Mouse (Mus musculus): ENCODE results near the gene Setd1a. TPM values are rescaled to one million over a fixed set of nuclear protein-coding genes. Genes with fewer than 3 reads are reported as not detected.
A peak's percentile ranks its signal among the peaks of the same experiment; 100 is the strongest.
"Not testable (repeated sequence)": the region's sequence is repeated elsewhere in the genome, so short reads cannot be mapped to it uniquely, and the experiment has no call there.

The Setd1a gene
- polyA plus RNA-seq, 1 experiment: 51.7 TPM

DNA sequence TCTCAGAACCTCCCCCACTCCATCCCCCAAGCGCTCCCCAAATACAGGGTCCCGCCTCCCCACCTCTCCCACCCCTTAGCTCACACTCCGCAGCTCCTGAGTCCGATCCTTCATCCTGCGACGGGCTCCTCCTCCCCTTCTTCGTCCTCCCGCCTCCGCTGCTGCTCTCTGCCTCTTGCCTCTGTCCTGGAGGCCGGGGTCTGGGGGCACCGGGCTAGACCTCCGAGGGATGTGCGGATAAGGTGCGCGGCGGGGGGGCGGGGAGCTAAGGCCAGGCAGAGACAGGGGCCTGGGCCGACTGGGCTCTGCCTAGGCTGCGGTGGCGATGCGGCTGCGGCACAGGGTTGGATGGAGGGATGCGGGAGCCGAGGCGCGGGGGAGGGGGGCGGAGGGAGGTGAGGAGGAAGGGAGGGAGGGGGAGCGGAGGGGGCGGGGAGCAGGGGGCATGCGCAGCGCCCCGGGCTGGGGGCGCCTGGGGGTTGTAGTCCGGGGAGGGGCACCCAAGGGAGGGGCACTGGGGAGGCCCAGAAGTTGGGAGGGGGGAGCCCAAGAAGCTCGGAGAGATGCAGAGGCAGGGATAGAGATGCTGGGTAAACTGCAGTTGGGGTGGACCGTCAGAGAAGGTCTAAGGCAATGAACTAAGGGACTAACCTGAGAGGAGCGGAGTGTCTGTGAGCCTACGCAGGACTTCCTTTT is 47.9 kb downstream of the Setd1a start, which contains the start of the genes Stx4a and Stx1b:
TSS of gene Stx4a (plus strand) at position 119 of the 696 bp plus-strand sequence.
TSS of gene Stx1b (minus strand) at position 374 of the 696 bp plus-strand sequence.
- no peaks in the 10 kb centered on the region for H3K27me3 ChIP-seq (ENCODE audit: control insufficient read depth, insufficient read depth, low read length, poor library complexity, severe bottlenecking)
- TF ChIP-seq CTCF (IDR thresholded peaks at IDR 0.05; ENCODE audit: low read depth, low read length) (no peak), EP300 (IDR thresholded peaks at IDR 0.05; ENCODE audit: insufficient read depth, low read depth, low read length) (no peak), POLR2A (IDR thresholded peaks at IDR 0.05; ENCODE audit: insufficient read depth, low read length) (no peak)
- H3K9ac ChIP-seq (ENCODE audit: low read depth, poor library complexity, severe bottlenecking): peak within 1 kb of the TSS; percentile 61
- peaks cover 2% of the 10 kb centered on the region for H3K4me1 ChIP-seq (ENCODE audit: control insufficient read depth, insufficient read depth, low read length)
- no peaks in the 10 kb centered on the region for H3K36me3 ChIP-seq (ENCODE audit: control insufficient read depth, insufficient read depth, low read length, poor library complexity, severe bottlenecking)
- no peak within 1 kb of the TSS for H3K27ac ChIP-seq (ENCODE audit: insufficient read depth, low read length)
- H3K9me3 ChIP-seq (replicated peaks; ENCODE audit: control insufficient read depth, insufficient read depth, low read length, poor library complexity, severe bottlenecking): no peaks in the 10 kb centered on the region
- H3K4me3 ChIP-seq (ENCODE audit: low read depth, low read length): peak within 1 kb of the TSS; percentile 78

DNA sequence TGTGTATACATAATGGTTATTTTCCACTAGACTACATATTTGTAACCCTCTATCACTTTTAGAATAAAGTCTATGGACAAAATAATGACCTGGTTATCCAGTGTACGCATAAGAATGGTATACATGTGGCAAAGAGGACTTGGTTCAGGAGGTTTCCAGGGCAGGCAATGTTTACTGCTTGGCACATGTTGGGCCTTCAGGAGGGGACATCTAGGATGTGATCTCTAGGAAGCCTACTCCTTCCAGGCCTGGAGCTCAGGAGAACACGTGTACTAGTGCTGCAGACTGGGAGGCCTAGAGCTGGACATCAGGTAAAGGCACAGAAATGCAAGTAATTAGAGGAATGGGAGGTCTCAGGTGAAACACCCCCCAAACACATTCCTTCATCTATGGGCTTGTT is 59.1 kb downstream of the Setd1a start:
- Histone ChIP-seq H3K9me3 (replicated peaks; ENCODE audit: control insufficient read depth, insufficient read depth, low read length, poor library complexity, severe bottlenecking) (no peaks in the 10 kb centered on the region), H3K27me3 (ENCODE audit: control insufficient read depth, insufficient read depth, low read length, poor library complexity, severe bottlenecking) (no peaks in the 10 kb centered on the region)
- TF ChIP-seq EP300 (IDR thresholded peaks at IDR 0.05; ENCODE audit: insufficient read depth, low read depth, low read length): no peak
- TF ChIP-seq CTCF (IDR thresholded peaks at IDR 0.05; ENCODE audit: low read depth, low read length): no peak
- no peak for TF ChIP-seq POLR2A (IDR thresholded peaks at IDR 0.05; ENCODE audit: insufficient read depth, low read length)

DNA sequence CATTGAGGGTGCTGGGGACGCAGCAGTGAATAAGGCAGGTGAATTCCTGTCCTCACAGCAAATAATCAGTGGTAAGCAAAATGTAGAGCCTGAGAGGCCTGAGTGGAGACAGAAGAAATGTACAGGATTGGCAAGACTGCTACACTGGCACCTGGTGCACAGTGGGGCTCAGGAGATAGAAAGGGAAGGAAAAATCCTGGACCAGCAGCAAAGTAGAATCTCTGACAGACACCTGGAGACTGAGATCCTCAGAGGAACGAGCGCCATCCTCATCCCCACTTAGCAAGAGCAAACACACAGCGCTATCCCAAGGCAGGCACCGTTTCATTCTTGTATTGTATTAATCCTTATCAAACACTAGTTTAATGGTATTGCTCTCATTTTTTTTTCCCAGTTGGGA is 61.0 kb downstream of the Setd1a start:
- no peak overlapping the region for H3K27ac ChIP-seq (ENCODE audit: insufficient read depth, low read length)

More for the DNA sequence above, 59.1 kb downstream of the Setd1a start:
- Histone ChIP-seq H3K4me3 (ENCODE audit: low read depth, low read length) (no peak overlapping the region), H3K4me1 (ENCODE audit: control insufficient read depth, insufficient read depth, low read length) (no peaks in the 10 kb centered on the region), H3K36me3 (ENCODE audit: control insufficient read depth, insufficient read depth, low read length, poor library complexity, severe bottlenecking) (no peaks in the 10 kb centered on the region), H3K9ac (ENCODE audit: low read depth, poor library complexity, severe bottlenecking) (no peak overlapping the region), H3K27ac (ENCODE audit: insufficient read depth, low read length) (no peak overlapping the region)

GRCm38 (mm10) chr7:127837878-127838277 is 61.4 kb downstream of the Setd1a start:
- H3K4me1 ChIP-seq (ENCODE audit: control insufficient read depth, insufficient read depth, low read length); H3K9ac ChIP-seq (ENCODE audit: low read depth, poor library complexity, severe bottlenecking); H3K27ac ChIP-seq (ENCODE audit: insufficient read depth, low read length); H3K36me3 ChIP-seq (ENCODE audit: control insufficient read depth, insufficient read depth, low read length, poor library complexity, severe bottlenecking); H3K27me3 ChIP-seq (ENCODE audit: control insufficient read depth, insufficient read depth, low read length, poor library complexity, severe bottlenecking); H3K4me3 ChIP-seq (ENCODE audit: low read depth, low read length); H3K9me3 ChIP-seq (replicated peaks; ENCODE audit: control insufficient read depth, insufficient read depth, low read length, poor library complexity, severe bottlenecking): not testable (repeated sequence)

More for the DNA sequence above, 61.0 kb downstream of the Setd1a start:
- no peak for TF ChIP-seq EP300 (IDR thresholded peaks at IDR 0.05; ENCODE audit: insufficient read depth, low read depth, low read length)
- no peak for TF ChIP-seq CTCF (IDR thresholded peaks at IDR 0.05; ENCODE audit: low read depth, low read length)
- no peak for TF ChIP-seq POLR2A (IDR thresholded peaks at IDR 0.05; ENCODE audit: insufficient read depth, low read length)
- Histone ChIP-seq H3K9me3 (replicated peaks; ENCODE audit: control insufficient read depth, insufficient read depth, low read length, poor library complexity, severe bottlenecking) (no peaks in the 10 kb centered on the region), H3K4me1 (ENCODE audit: control insufficient read depth, insufficient read depth, low read length) (no peaks in the 10 kb centered on the region), H3K36me3 (ENCODE audit: control insufficient read depth, insufficient read depth, low read length, poor library complexity, severe bottlenecking) (no peaks in the 10 kb centered on the region), H3K4me3 (ENCODE audit: low read depth, low read length) (no peak overlapping the region), H3K9ac (ENCODE audit: low read depth, poor library complexity, severe bottlenecking) (no peak overlapping the region), H3K27me3 (ENCODE audit: control insufficient read depth, insufficient read depth, low read length, poor library complexity, severe bottlenecking) (no peaks in the 10 kb centered on the region)

- not testable (repeated sequence) for H3K9ac ChIP-seq (ENCODE audit: low read depth, poor library complexity, severe bottlenecking); H3K36me3 ChIP-seq (ENCODE audit: control insufficient read depth, insufficient read depth, low read length, poor library complexity, severe bottlenecking); H3K27me3 ChIP-seq (ENCODE audit: control insufficient read depth, insufficient read depth, low read length, poor library complexity, severe bottlenecking); H3K27ac ChIP-seq (ENCODE audit: insufficient read depth, low read length); H3K4me3 ChIP-seq (ENCODE audit: low read depth, low read length); H3K4me1 ChIP-seq (ENCODE audit: control insufficient read depth, insufficient read depth, low read length); H3K9me3 ChIP-seq (replicated peaks; ENCODE audit: control insufficient read depth, insufficient read depth, low read length, poor library complexity, severe bottlenecking)
Measured at GRCm38 (mm10) chr7:127840031-127840430, 63.6 kb downstream of the Setd1a start.

DNA sequence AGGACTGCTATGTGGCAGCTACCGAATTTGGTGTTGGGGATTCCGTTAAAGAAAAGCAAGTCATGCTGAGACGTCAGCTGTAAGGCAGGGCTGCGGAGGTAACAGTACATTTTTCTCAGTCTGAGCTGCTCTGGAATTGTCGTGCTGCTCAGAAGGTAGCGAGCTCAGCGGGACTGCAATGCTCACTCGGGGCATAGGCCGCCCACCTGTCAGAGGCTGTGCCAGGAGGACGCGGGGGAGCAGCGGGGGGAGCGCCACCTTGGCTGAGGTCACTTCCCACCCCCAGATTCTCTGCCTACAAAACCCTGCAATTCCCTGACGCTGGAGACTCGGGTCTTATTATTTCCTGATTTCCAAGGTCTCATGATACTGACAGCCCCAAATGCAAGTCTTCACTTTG is 64.4 kb downstream of the Setd1a start:
- TF ChIP-seq CTCF (IDR thresholded peaks at IDR 0.05; ENCODE audit: low read depth, low read length): no peak
- TF ChIP-seq EP300 (IDR thresholded peaks at IDR 0.05; ENCODE audit: insufficient read depth, low read depth, low read length): no peak
- no peak for TF ChIP-seq POLR2A (IDR thresholded peaks at IDR 0.05; ENCODE audit: insufficient read depth, low read length)

More for the DNA sequence above, 64.4 kb downstream of the Setd1a start:
- H3K9me3 ChIP-seq (replicated peaks; ENCODE audit: control insufficient read depth, insufficient read depth, low read length, poor library complexity, severe bottlenecking): no peaks in the 10 kb centered on the region
- peak overlapping the region; percentile 63 for H3K4me3 ChIP-seq (ENCODE audit: low read depth, low read length)
- no peaks in the 10 kb centered on the region for H3K4me1 ChIP-seq (ENCODE audit: control insufficient read depth, insufficient read depth, low read length)
- peak overlapping the region; percentile 73 for H3K9ac ChIP-seq (ENCODE audit: low read depth, poor library complexity, severe bottlenecking)
- no peaks in the 10 kb centered on the region for H3K36me3 ChIP-seq (ENCODE audit: control insufficient read depth, insufficient read depth, low read length, poor library complexity, severe bottlenecking)
- peak overlapping the region; percentile 6; the same call in 1 of the 2 replicates for H3K27ac ChIP-seq (ENCODE audit: insufficient read depth, low read length)
- H3K27me3 ChIP-seq (ENCODE audit: control insufficient read depth, insufficient read depth, low read length, poor library complexity, severe bottlenecking): no peaks in the 10 kb centered on the region

All from ES-Bruce4 (cell line).